ENCODE assay signal across 19 mouse cellular contexts in genomic region chr16:34756991-34757390, GRCm38 (mm10).
"Had no signal": no experiment of that assay in that cellular context is flagged by ENCODE, and none has a peak within 500 bp of the region (broad histone marks: within the 10 kb centered on the region; RNA-seq: fewer than 3 reads in every experiment).

No protein-coding gene starts in this region.

- H3K9me3 ChIP-seq: liver, embryonic 15.5 days; lung, embryonic 15.5 days; megakaryocyte, embryonic 14.5 days; midbrain, embryonic 12.5 days; neural tube, embryonic 12.5 days; stomach, embryonic 15.5 days had no signal

- H3K4me2 ChIP-seq: liver, embryonic 15.5 days; lung, embryonic 15.5 days; midbrain, embryonic 12.5 days; neural tube, embryonic 12.5 days; stomach, embryonic 15.5 days had no signal

- H3K4me3 ChIP-seq: liver, embryonic 15.5 days; lung, embryonic 15.5 days; megakaryocyte, embryonic 14.5 days; midbrain, embryonic 12.5 days; neural tube, embryonic 12.5 days; stomach, embryonic 15.5 days had no signal

- H3K9ac ChIP-seq: liver, embryonic 15.5 days; liver, postnatal 0 days; lung, embryonic 15.5 days; midbrain, embryonic 12.5 days; neural tube, embryonic 12.5 days; stomach, embryonic 15.5 days had no signal

- H3K27ac ChIP-seq: liver, embryonic 15.5 days; lung, embryonic 15.5 days; macrophage; midbrain, embryonic 12.5 days; neural tube, embryonic 12.5 days; stomach, embryonic 15.5 days; stomach, postnatal 0 days had no signal

- DNase-seq: liver, postnatal 0 days; lung, adult 2 months; lung, postnatal 14 days; lung, postnatal 36 days; midbrain, embryonic 14.5 days; right cerebral cortex, postnatal 14 days; thymus, adult 2 months; thymus, postnatal 25 days; thymus, postnatal 4 days had no signal

- H3K4me1 ChIP-seq: liver, embryonic 15.5 days; lung, embryonic 15.5 days; midbrain, embryonic 12.5 days; neural tube, embryonic 12.5 days had no signal

- H3K36me3 ChIP-seq: liver, embryonic 15.5 days; lung, embryonic 15.5 days; midbrain, embryonic 12.5 days; neural tube, embryonic 12.5 days; stomach, embryonic 15.5 days had no signal

- H3K27me3 ChIP-seq: liver, embryonic 15.5 days; lung, embryonic 15.5 days; megakaryocyte, embryonic 14.5 days; neural tube, embryonic 12.5 days; stomach, embryonic 15.5 days had no signal

- ATAC-seq: liver, postnatal 0 days; lung, postnatal 0 days; midbrain, embryonic 16.5 days had no signal
